Mouse (Mus musculus) E14TG2a.4 (cell line): ENCODE results near the gene Adgrf1.

Source experiments
- CTCF ChIP-seq: conservative IDR thresholded peaks from 2 replicates; pipeline ENCODE4 v1.5.1; 2014; ENCODE audit warnings: low read length
- NANOG ChIP-seq: IDR thresholded peaks from 2 replicates; pipeline ENCODE4 v1.6.1; 2014; ENCODE audit warnings: borderline replicate concordance, low read length, mixed read lengths
- POU5F1 ChIP-seq: IDR thresholded peaks from 2 replicates; pipeline ENCODE4 v1.6.1; 2014; ENCODE audit warnings: low read length, borderline replicate concordance

- TF ChIP-seq CTCF (no peak), POU5F1 (no peak), NANOG (no peak)
These were observed 12.7 kb downstream of the Adgrf1 start for GRCm38 (mm10) chr17:43282828-43283227.
